Mouse (Mus musculus) common myeloid progenitor, adult 5-6 weeks (primary cell): ENCODE results near the gene Tcf20. TPM values are rescaled to one million over a fixed set of nuclear protein-coding genes. Genes with fewer than 3 reads are reported as not detected.

Experiments used
- ATAC-seq: replicated peaks from 2 replicates; pipeline ENCODE4 v1.8.0; 2016; ENCODE audit warnings: low read depth, mild to moderate bottlenecking, moderate TSS enrichment, inconsistent platforms; ENCODE audit not compliant: poor library complexity, severe bottlenecking
- total RNA-seq: library from RNA; stranded (forward); fragments of 200-1000, 187-1606 nt; gene quantifications from 2 replicates; pipeline ENCODE4 v1.2.3, GENCODE M21; 2017

The Tcf20 gene
- total RNA-seq, 1 experiment from 2014 or later = 101 TPM

DNA sequence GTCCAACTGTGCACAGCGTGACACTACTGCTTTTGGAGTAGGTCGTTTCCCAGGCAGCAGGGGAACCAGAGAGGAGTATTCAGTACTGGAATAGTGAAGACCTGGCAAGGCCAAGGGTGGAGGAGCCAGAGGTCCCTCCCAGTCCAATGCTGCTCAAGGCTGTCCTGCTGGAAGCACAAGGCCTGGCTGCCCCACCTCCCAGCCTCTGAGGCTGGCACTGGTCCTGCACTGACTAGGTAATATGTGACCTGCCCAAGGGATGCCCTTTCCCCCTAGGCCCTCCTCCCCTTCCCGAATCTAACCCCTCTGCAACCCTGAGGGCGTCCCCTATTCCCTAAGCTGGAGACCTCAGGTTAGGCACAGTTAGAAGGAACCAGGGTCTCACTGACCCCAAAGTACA lies 25.1 kb downstream of the Tcf20 start:
- no peak for ATAC-seq

- ATAC-seq = no peak
These were observed 26.7 kb downstream of the Tcf20 start for GRCm38 (mm10) chr15:82960786-82961561.

- no peak for ATAC-seq
These were observed 28.5 kb downstream of the Tcf20 start for GRCm38 (mm10) chr15:82959151-82959550.

DNA sequence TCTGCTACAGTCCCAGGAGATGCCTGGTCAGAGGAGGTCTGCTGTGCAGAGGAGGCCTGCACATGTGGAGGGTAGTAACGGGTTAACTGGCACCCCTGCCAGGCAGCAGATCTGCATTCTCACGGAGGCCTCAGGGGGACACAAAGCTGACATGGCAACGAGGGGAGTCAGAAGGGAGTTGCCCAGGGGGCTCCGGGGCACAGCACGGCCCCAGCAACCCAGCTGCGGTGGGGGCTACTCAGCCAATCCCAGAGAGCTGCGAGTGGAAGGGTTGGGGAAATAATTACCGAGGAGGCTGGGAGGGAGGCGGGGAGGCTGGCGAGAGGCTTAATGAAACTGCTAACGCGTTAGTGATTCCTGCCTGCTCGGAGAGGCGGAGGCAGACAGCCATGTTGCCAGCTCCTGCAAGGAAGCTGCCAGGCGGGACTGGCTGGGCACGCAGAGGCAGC lies 29.4 kb downstream of the Tcf20 start:
- peak; percentile 48 for ATAC-seq

DNA sequence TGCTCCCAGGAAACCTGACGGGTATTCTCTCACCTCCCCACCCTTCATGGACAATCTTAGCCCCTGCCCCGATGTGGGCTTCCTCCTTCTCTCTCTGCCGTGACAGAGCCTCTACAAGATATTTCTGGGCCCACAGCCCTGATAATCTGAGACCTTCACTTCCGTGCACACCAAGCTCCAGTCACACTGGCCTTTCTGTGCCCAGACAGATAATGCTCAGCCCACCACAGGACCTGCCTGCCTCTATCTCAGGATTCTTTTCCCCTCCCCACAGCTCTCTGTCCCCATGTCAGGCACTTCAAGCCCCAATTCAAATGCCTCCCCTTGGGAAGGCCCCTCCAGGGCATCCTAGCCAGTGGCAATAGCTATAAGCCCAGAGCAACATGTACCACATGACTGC lies 31.0 kb downstream of the Tcf20 start:
- ATAC-seq = peak; percentile 51

- ATAC-seq = no peak
These were observed 31.4 kb downstream of the Tcf20 start for GRCm38 (mm10) chr15:82956310-82956709.

GRCm38 (mm10) chr15:82955286-82955685 lies 32.4 kb downstream of the Tcf20 start:
- ATAC-seq = no peak

DNA sequence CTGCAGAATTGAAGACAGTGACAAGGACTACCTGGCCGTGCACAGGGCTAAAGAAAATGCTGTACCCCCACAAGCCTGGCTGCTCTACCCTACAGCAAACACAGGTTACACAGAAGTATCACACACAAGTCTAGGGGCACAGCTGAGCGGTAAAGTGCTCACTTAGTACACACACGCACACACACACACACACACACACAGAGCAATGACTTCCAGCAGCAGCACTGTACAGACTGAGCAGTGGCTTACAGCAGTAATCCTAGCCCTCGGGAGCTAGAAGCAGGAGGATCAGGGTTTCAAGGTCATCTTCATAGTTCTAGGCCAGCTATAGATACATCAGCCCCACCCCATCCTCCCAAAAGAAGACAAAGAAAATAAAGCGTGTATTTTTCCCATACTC lies 33.6 kb downstream of the Tcf20 start:
- ATAC-seq = no peak

- ATAC-seq = no peak
These were observed 34.6 kb downstream of the Tcf20 start for GRCm38 (mm10) chr15:82953096-82953495.

DNA sequence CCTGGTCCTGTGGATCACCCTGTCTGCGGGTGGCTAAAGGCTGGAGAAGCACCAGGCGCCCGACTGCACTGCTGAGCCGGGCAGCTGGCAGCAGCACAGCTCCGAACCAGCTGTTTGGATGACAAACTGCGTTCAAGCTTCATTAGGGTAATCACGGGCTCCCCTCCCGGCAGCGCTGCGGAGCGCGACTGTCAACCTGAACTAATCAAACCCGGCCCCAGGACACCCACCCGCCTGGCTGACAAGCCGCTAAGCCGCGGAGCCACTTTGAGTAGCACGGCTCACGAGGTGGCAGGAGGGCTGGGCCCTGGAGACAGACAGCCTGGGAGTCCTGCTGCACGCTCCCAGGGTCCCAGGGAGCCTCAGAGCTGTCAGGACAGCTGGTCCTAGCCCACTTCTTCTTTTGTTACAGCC lies 35.4 kb downstream of the Tcf20 start:
- ATAC-seq = peak; percentile 53

- no peak for ATAC-seq
These were observed 37.4 kb downstream of the Tcf20 start for GRCm38 (mm10) chr15:82950246-82950645.

- ATAC-seq = no peak
These were observed 40.2 kb downstream of the Tcf20 start for GRCm38 (mm10) chr15:82947431-82947830.

DNA sequence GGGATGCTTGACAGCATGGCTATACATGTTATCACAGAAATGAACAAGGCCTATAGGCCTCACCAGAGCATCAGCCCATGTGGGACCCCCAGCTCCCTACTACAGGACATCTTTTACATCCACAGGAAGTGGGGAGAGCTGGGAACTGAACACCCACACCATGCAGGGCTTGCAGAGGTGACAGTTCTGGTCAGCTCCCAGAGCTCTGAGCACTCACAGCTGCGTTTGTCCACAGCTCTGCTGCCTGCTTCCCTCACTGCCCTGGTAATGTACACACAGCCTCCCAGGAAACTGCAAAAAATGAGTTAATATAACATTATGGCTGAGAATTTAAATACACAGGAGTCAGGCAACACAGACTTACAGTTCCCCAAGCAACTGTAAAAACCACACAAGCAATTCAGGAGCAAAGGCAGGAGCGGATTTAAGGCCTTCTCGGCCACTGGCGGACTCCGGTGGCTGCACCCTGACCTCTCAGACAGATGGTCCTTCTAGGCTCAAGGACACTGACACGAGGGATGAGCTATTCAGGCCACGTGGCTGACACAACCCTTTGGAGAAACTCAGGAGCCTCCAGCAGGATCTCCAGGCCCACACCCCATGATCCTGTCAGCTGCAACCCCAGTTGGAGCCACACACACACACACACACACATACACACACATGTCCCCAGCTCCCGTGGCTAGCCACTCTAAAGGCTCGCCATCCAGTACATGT lies 43.0 kb downstream of the Tcf20 start:
- ATAC-seq = no peak

DNA sequence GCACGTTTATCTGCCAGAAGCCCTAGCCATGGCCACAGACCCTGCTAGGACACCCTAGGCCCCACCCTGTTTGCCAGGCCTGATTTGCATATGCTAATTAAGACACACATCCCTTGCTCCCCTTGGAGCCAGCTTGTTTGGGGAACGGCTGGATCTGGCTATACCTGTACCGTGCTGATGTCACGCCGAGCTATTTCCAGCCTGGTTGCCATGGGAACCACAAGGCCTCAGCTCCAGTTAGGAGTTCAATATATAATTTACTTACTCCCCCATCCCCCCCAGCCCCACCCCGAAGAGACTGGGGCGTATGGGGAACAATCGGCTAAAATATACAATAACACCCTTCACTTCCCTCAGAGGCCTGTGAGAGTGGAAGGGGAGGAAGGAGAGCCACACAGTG lies 45.9 kb downstream of the Tcf20 start:
- no peak for ATAC-seq

DNA sequence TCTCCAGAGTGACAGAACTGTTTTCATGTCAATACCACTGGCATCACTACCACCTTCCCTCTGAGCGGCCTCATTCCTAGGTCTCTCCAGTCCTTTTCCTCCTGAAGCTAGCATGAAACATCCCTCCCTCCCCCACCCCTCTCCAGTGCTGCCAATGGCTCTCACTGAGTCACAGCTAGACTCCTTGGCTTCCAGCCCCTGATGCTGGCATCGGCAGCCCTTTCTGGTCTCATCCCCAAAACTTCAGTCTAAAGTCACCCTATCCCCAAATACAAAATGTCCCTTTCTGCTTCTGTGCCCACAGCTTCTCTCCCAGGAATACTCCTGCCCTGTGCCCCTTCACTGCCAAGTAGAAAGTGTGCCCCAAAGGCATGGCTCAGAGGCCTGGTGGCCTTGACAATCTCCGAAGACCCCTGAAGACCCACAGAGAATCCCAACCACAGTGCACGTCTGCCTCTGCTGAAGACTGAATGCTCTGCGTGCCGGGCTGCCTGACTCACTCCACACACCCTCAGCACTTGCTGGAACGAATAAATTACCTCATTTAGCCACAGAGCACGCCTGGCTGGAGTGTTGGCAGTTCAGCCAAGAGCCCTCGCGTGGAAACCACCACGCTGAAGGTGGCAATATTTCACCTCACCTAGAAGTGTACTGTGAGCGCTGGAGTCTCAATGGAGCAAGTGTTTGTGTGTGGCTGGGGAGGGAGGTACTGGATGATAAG lies 47.0 kb downstream of the Tcf20 start:
- no peak for ATAC-seq

DNA sequence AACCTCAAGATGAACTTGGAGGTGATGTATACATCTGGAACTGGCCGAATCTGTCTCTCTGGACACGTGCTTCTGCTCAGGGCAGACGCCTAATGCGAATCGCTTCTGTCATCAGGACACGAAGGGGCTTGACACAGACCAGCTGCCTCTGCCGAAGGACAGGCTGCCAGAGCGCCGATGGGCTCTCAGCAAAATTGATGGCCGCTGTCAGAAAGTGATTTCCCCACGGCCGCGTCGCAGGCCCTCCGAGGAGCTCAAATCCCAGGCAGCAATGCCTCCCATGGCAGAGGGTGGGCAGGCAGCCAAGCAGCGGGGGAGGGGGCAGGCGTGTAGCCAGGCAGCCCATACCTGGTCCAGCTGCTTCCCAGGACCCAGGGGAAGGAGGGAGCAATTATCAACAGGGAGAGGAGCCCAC lies 49.5 kb downstream of the Tcf20 start:
- no peak for ATAC-seq

DNA sequence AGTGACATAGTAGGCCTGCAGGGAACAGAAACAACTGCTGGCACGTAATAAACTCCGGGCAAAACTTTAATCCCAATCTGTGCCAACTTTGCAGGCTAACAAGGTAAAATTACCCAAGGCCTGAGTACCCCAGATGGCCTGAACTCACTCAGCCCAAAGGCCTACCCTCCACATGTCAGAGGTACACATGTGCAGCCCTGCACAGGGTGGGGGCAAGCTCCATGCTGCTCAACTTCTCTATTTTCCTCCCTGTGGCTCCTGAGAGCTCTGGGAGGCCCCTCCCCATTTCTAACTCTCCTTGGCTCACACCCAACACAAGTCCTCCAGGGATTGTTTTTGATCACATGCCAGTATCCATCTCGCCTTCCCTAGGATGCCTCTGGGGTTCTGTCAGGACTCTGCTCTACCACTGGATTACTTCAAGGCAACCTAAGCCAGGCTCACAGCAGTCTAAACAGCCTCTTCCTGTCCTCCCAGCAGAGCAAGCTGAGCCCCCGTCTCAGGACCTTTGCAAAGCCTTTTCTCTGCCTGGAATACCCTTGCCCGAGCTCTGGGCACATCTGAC lies 50.2 kb downstream of the Tcf20 start:
- peak; percentile 51 for ATAC-seq

GRCm38 (mm10) chr15:82934971-82935370 lies 52.7 kb downstream of the Tcf20 start:
- ATAC-seq = no peak

DNA sequence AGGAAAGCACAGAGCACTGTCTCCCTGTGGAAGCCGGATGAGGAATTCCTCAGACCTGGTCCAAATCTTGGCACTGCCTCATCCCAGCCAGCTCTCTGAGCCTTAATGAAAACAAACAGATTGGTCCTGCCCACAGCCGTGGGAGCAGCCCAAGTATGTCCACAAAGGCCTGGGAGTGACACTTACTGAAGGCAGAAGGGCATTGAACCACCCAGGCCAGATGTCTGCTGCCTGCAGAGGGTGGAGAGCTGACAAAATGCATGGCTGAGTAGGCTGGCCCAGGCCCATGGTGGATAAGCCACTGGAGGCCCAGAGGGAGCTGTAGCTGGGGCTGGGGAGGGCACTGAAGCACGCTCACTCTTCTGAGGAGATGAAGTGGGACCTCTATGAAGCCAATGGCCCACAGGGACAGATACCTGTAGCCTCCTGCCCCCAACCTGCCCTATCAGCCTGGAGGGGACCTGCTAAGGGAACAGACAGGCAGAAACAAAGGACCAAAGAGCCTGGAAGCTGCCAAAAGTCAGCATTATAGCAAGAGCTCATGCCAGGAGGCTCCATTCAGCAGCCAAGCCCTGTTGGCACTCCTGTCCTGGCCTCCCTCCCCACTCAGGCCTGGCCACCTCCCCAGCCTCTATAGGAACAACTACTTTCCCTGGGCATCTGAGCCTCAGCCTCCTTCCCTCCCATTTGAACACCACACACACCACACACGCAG lies 54.6 kb downstream of the Tcf20 start:
- ATAC-seq = no peak

- no peak for ATAC-seq
These were observed 56.2 kb downstream of the Tcf20 start for GRCm38 (mm10) chr15:82931436-82931835.
